Mouse (Mus musculus) right cerebral cortex, postnatal 4 days (tissue): ENCODE results near the gene Stx8.

Source experiments
- DNase-seq: peaks from one replicate; pipeline ENCODE4 v3.0.0-alpha.2; 2022

The Stx8 gene

GRCm38 (mm10) chr11:68155821-68156220, 189.8 kb downstream of the Stx8 start:
- no peak for DNase-seq

- DNase-seq = no peak
Measured at GRCm38 (mm10) chr11:68158166-68158565, 192.2 kb downstream of the Stx8 start.

- DNase-seq = no peak
Measured at GRCm38 (mm10) chr11:68159867-68160266, 193.9 kb downstream of the Stx8 start.

GRCm38 (mm10) chr11:68164408-68164807, 198.4 kb downstream of the Stx8 start:
- no peak for DNase-seq

GRCm38 (mm10) chr11:68168427-68168826, 202.4 kb downstream of the Stx8 start:
- no peak for DNase-seq

GRCm38 (mm10) chr11:68171973-68172647, 206.1 kb downstream of the Stx8 start:
- DNase-seq = no peak

- DNase-seq = no peak
Measured at GRCm38 (mm10) chr11:68172648-68173045, 206.7 kb downstream of the Stx8 start.

- DNase-seq = no peak
Measured at GRCm38 (mm10) chr11:68176550-68176949, 210.6 kb downstream of the Stx8 start.

GRCm38 (mm10) chr11:68177415-68177814, 211.4 kb downstream of the Stx8 start:
- DNase-seq = no peak

- no peak for DNase-seq
Measured at GRCm38 (mm10) chr11:68185647-68186046, 219.7 kb downstream of the Stx8 start.

- DNase-seq = no peak
Measured at GRCm38 (mm10) chr11:68187242-68187641, 221.2 kb downstream of the Stx8 start.

- no peak for DNase-seq
Measured at GRCm38 (mm10) chr11:68188695-68189201, 222.8 kb downstream of the Stx8 start.

GRCm38 (mm10) chr11:68190849-68191248, 224.9 kb downstream of the Stx8 start:
- DNase-seq = no peak

GRCm38 (mm10) chr11:68195168-68195567, 229.2 kb downstream of the Stx8 start:
- no peak for DNase-seq

GRCm38 (mm10) chr11:68195693-68196176, 229.7 kb downstream of the Stx8 start:
- DNase-seq = no peak

GRCm38 (mm10) chr11:68196566-68196965, 230.6 kb downstream of the Stx8 start:
- no peak for DNase-seq

- no peak for DNase-seq
Measured at GRCm38 (mm10) chr11:68197471-68197870, 231.5 kb downstream of the Stx8 start.

GRCm38 (mm10) chr11:68198696-68199095, 232.7 kb downstream of the Stx8 start:
- no peak for DNase-seq

GRCm38 (mm10) chr11:68199103-68199502, 233.1 kb downstream of the Stx8 start:
- no peak for DNase-seq

GRCm38 (mm10) chr11:68199801-68200423, 233.9 kb downstream of the Stx8 start:
- DNase-seq = no peak

GRCm38 (mm10) chr11:68200500-68200899, 234.5 kb downstream of the Stx8 start:
- DNase-seq = no peak

GRCm38 (mm10) chr11:68201063-68201462, 235.1 kb downstream of the Stx8 start:
- DNase-seq = no peak

GRCm38 (mm10) chr11:68201811-68202459, 235.9 kb downstream of the Stx8 start:
- no peak for DNase-seq

GRCm38 (mm10) chr11:68202561-68202960, 236.6 kb downstream of the Stx8 start:
- DNase-seq = no peak
